Mouse (Mus musculus) limb, embryonic 10.5 days (tissue): ENCODE measurements around the gene Spint2. TPM values are rescaled to one million over a fixed set of nuclear protein-coding genes. Genes with fewer than 3 reads are reported as not detected.
"Not testable (repeated sequence)": the region's sequence is repeated elsewhere in the genome, so short reads cannot be mapped to it uniquely, and the experiment has no call there.

Experiments used
- DNase-seq: peaks from one replicate; pipeline ENCODE4 v3.0.0-alpha.2; 2017; ENCODE audit warnings: low spot score
- H3K27ac ChIP-seq: fragments of 300-500 bp; sonication (generic); 2 replicates; pipeline ENCODE4 v1.5.1; 2016; ENCODE audit warnings: mild to moderate bottlenecking
- H3K27me3 ChIP-seq: fragments of 300-500 bp; sonication (generic); 2 replicates; pipeline ENCODE4 v1.6.1; 2016; ENCODE audit warnings: low read depth, mild to moderate bottlenecking; ENCODE audit not compliant: poor library complexity, severe bottlenecking
- H3K36me3 ChIP-seq: fragments of 300-500 bp; sonication (generic); 2 replicates; pipeline ENCODE4 v1.6.1; 2016; ENCODE audit warnings: mild to moderate bottlenecking, moderate library complexity
- H3K4me1 ChIP-seq: fragments of 300-500 bp; sonication (generic); 2 replicates; pipeline ENCODE4 v1.6.1; 2016
- H3K4me3 ChIP-seq: fragments of 300-500 bp; sonication (generic); 2 replicates; pipeline ENCODE4 v1.5.1; 2016; ENCODE audit warnings: mild to moderate bottlenecking, moderate library complexity
- H3K9me3 ChIP-seq: fragments of 300-500 bp; sonication (generic); replicated peaks from 2 replicates; pipeline ENCODE4 v1.6.1; 2016; ENCODE audit warnings: mild to moderate bottlenecking
- WGBS: fragments of 180-500 bp; shearing (Covaris S2); methylation state at CpG from one replicate; pipeline ENCODE4 v1.1.7; 2016; 5-methylcytosine and 5-hydroxymethylcytosine counted together
- polyA plus RNA-seq: library from polyadenylated mRNA; unstranded; fragments of >200 nt; fragmentation: Nextera tagmentation; extraction: Ambion mirVana; gene quantifications from 2 replicates; pipeline ENCODE4 v1.2.1, GENCODE M21; 2016

Spint2 gene
- polyA plus RNA-seq, 1 experiment from 2014 or later, result 71.8 TPM

- H3K4me3 ChIP-seq, result no peak overlapping the region
- no peak for DNase-seq
- WGBS, result 37% methylated on average over 15 of the region's 15 CpGs
Observed at GRCm38 (mm10) chr7:29214846-29215245, 66.9 kb downstream of the Spint2 start.

GRCm38 (mm10) chr7:29214236-29214635, 67.5 kb downstream of the Spint2 start:
- peaks cover 24% of the 10 kb centered on the region for H3K27me3 ChIP-seq
- no peaks in the 10 kb centered on the region for H3K36me3 ChIP-seq
- peaks cover 20% of the 10 kb centered on the region for H3K4me1 ChIP-seq
- no peak overlapping the region for H3K27ac ChIP-seq
- no peaks in the 10 kb centered on the region for H3K9me3 ChIP-seq
- 62% methylated on average over 2 of the region's 2 CpGs for WGBS
- no peak for DNase-seq
- peak overlapping the region; percentile 38; the same call in 1 of the 2 replicates for H3K4me3 ChIP-seq

More at GRCm38 (mm10) chr7:29214846-29215245, 66.9 kb downstream of the Spint2 start:
- no peaks in the 10 kb centered on the region; the same call in 1 of the 2 replicates for H3K9me3 ChIP-seq
- no peak overlapping the region for H3K27ac ChIP-seq
- H3K27me3 ChIP-seq, result peaks cover 24% of the 10 kb centered on the region
- H3K36me3 ChIP-seq, result no peaks in the 10 kb centered on the region
- H3K4me1 ChIP-seq, result peaks cover 20% of the 10 kb centered on the region

GRCm38 (mm10) chr7:29213675-29214082, 68.0 kb downstream of the Spint2 start, which contains the start of gene Catsperg1:
Gene Catsperg1, minus strand, starts transcription at chr7:29214035.
- DNase-seq, result peak; percentile 70
- H3K4me3 ChIP-seq, result peak within 1 kb of the TSS; percentile 38
- WGBS, result 3% methylated on average over 20 of the region's 20 CpGs
- peaks cover 20% of the 10 kb centered on the region for H3K4me1 ChIP-seq
- no peak within 1 kb of the TSS for H3K27ac ChIP-seq
- peaks cover 24% of the 10 kb centered on the region for H3K27me3 ChIP-seq
- H3K9me3 ChIP-seq, result no peaks in the 10 kb centered on the region
- no peaks in the 10 kb centered on the region for H3K36me3 ChIP-seq

GRCm38 (mm10) chr7:29212775-29213560, 68.7 kb downstream of the Spint2 start:
- H3K9me3 ChIP-seq, DNase-seq, H3K36me3 ChIP-seq, H3K27ac ChIP-seq: not testable (repeated sequence)
- Histone ChIP-seq H3K4me3 (peak overlapping the region; percentile 38), H3K27me3 (peaks cover 24% of the 10 kb centered on the region), H3K4me1 (peaks cover 20% of the 10 kb centered on the region)
- 14% methylated on average over 40 of the region's 40 CpGs for WGBS

GRCm38 (mm10) chr7:29212199-29212765, 69.4 kb downstream of the Spint2 start:
- peak; percentile 43 for DNase-seq
- no peak overlapping the region for H3K27ac ChIP-seq
- no peaks in the 10 kb centered on the region for H3K36me3 ChIP-seq
- 9% methylated on average over 26 of the region's 26 CpGs for WGBS
- H3K4me1 ChIP-seq, result peaks cover 20% of the 10 kb centered on the region
- H3K4me3 ChIP-seq, result peak overlapping the region; percentile 47
- H3K9me3 ChIP-seq, result no peaks in the 10 kb centered on the region
- peaks cover 24% of the 10 kb centered on the region for H3K27me3 ChIP-seq

- Histone ChIP-seq H3K9me3 (no peaks in the 10 kb centered on the region), H3K4me1 (peaks cover 20% of the 10 kb centered on the region), H3K27me3 (peaks cover 24% of the 10 kb centered on the region), H3K4me3 (peak overlapping the region; percentile 47), H3K27ac (peak overlapping the region; percentile 51; the same call in 1 of the 2 replicates), H3K36me3 (no peaks in the 10 kb centered on the region)
- 5% methylated on average over 34 of the region's 34 CpGs for WGBS
- DNase-seq, result peak; percentile 77
Observed at GRCm38 (mm10) chr7:29211415-29212198, 70.1 kb downstream of the Spint2 start.

GRCm38 (mm10) chr7:29211013-29211412, 70.7 kb downstream of the Spint2 start:
- H3K36me3 ChIP-seq, DNase-seq, H3K9me3 ChIP-seq: not testable (repeated sequence)
- WGBS, result 27% methylated on average over 15 of the region's 15 CpGs
- Histone ChIP-seq H3K27ac (0 out of 2 replicates have a peak overlapping the region, but pooled peaks have one; percentile 51), H3K4me3 (peak overlapping the region; percentile 47), H3K4me1 (peaks cover 20% of the 10 kb centered on the region), H3K27me3 (peaks cover 24% of the 10 kb centered on the region)

Other genes with a start within 250 kb of the Spint2 start
- gene Ryr1, start 156.7 kb downstream of the Spint2 start, polyA plus RNA-seq, result 1.8 and 2.2 TPM in 2 replicates
- gene Rasgrp4, start 147.1 kb downstream of the Spint2 start, polyA plus RNA-seq, result 0.60 and 0.70 TPM in 2 replicates
- 10.7 and 11.2 TPM in 2 replicates for gene Fam98c, start 125.7 kb downstream of the Spint2 start, polyA plus RNA-seq
- gene Ggn, start 111.7 kb downstream of the Spint2 start, polyA plus RNA-seq, result 0.29 and 0.38 TPM in 2 replicates
- gene Spred3, start 111.5 kb downstream of the Spint2 start, polyA plus RNA-seq, result 2.7 and 3.3 TPM in 2 replicates
- gene Psmd8, start 101.2 kb downstream of the Spint2 start, polyA plus RNA-seq, result 321 and 323 TPM in 2 replicates
- gene Catsperg1, start 67.9 kb downstream of the Spint2 start, polyA plus RNA-seq, result 0.06 and 0.45 TPM in 2 replicates
- gene Kcnk6, start 49.4 kb downstream of the Spint2 start, polyA plus RNA-seq, result 0.70 and 1.2 TPM in 2 replicates
- 99.8 and 103 TPM in 2 replicates for gene Yif1b, start 43.6 kb downstream of the Spint2 start, polyA plus RNA-seq
- gene 2200002D01Rik, start 33.4 kb downstream of the Spint2 start, polyA plus RNA-seq, result 2.6 and 3.4 TPM in 2 replicates
- gene Ppp1r14a, start 7.4 kb upstream of the Spint2 start, polyA plus RNA-seq, result 5.4 and 6.1 TPM in 2 replicates
- 24.0 and 32.9 TPM in 2 replicates for gene Dpf1, start 22.0 kb upstream of the Spint2 start, polyA plus RNA-seq
- gene Sipa1l3, start 236.7 kb upstream of the Spint2 start, polyA plus RNA-seq, result 12.6 and 13.4 TPM in 2 replicates